Comparison of ENCODE assay signal across 8 mouse cellular contexts in genomic region chr3:28814361-28814760, GRCm38 (mm10). TPM values are rescaled to one million over a fixed set of nuclear protein-coding genes. Genes with fewer than 3 reads are reported as not detected.
DNase-seq lines count a peak whose midpoint lies in the region; ATAC-seq and TF ChIP-seq lines count a peak whose summit lies in the region.

No protein-coding gene starts in this region.

- H3K27ac ChIP-seq in kidney, postnatal 0 days, result no peak overlapping the region
- H3K27ac ChIP-seq in CH12.LX (ENCODE audit: insufficient read depth, low read depth), result no peak overlapping the region
- H3K27ac ChIP-seq in hindbrain, embryonic 15.5 days (replicated peaks), result no peak overlapping the region
- no peak overlapping the region for H3K27ac ChIP-seq in neural tube, embryonic 15.5 days (replicated peaks)

- H3K79me2 ChIP-seq in CH12.LX (replicated peaks; ENCODE audit: control insufficient read depth, extremely low read depth, insufficient read depth, poor library complexity, severe bottlenecking), result no peaks in the 10 kb centered on the region

- no peaks in the 10 kb centered on the region for H3K4me1 ChIP-seq in kidney, postnatal 0 days (replicated peaks; ENCODE audit: insufficient read depth, low read length)
- no peaks in the 10 kb centered on the region for H3K4me1 ChIP-seq in CH12.LX (ENCODE audit: control insufficient read depth in 1 of 2, insufficient read depth in 2 of 2)
- no peaks in the 10 kb centered on the region for H3K4me1 ChIP-seq in hindbrain, embryonic 15.5 days (replicated peaks)
- H3K4me1 ChIP-seq in neural tube, embryonic 15.5 days, result 0 out of 2 replicates have a peak, but pooled peaks cover 3% of the 10 kb centered on the region

- dilution Hi-C loops in CH12.LX (cut with MboI; ENCODE audit: extremely low pct_ligation_motif_present, extremely low pct_unique_long_range_greater_than_20kb, low sequenced_read_pairs), result no loop called here

- TF ChIP-seq RAD21 in CH12.LX (IDR thresholded peaks at IDR 0.05; ENCODE audit: low read depth, low read length), result peak; percentile 68

- TF ChIP-seq POLR2A in CH12.LX (IDR thresholded peaks at IDR 0.05; ENCODE audit: low read depth, low read length), result no peak

- H3K9me3 ChIP-seq in kidney, postnatal 0 days (replicated peaks; ENCODE audit: low read length), result no peaks in the 10 kb centered on the region
- no peaks in the 10 kb centered on the region for H3K9me3 ChIP-seq in CH12.LX (replicated peaks; ENCODE audit: low read length)
- H3K9me3 ChIP-seq in hindbrain, embryonic 15.5 days, result no peaks in the 10 kb centered on the region
- no peaks in the 10 kb centered on the region for H3K9me3 ChIP-seq in neural tube, embryonic 15.5 days (replicated peaks)

- 4% methylated on average over 4 of the region's 4 CpGs for WGBS in kidney, postnatal 0 days
- 11% methylated on average over 4 of the region's 4 CpGs for WGBS in hindbrain, embryonic 15.5 days
- WGBS in neural tube, embryonic 15.5 days, result 11% methylated on average over 4 of the region's 4 CpGs

- H3K27me3 ChIP-seq in kidney, postnatal 0 days (ENCODE audit: insufficient read depth, low read length), result no peaks in the 10 kb centered on the region
- no peaks in the 10 kb centered on the region for H3K27me3 ChIP-seq in CH12.LX (replicated peaks)
- no peaks in the 10 kb centered on the region for H3K27me3 ChIP-seq in hindbrain, embryonic 15.5 days
- no peaks in the 10 kb centered on the region for H3K27me3 ChIP-seq in neural tube, embryonic 15.5 days (replicated peaks)

- TF ChIP-seq CTCF in kidney, postnatal 0 days (IDR thresholded peaks at IDR 0.05; ENCODE audit: low read depth), result peak; percentile 79
- TF ChIP-seq CTCF in CH12.LX (conservative IDR thresholded peaks at IDR 0.05 in 1 of 2, IDR thresholded peaks at IDR 0.05 in 1 of 2; ENCODE audit: low read depth in 2 of 2, low read length in 2 of 2), result peak; percentile 59 to 69; a peak in 3 of 4 replicates

- H3K36me3 ChIP-seq in kidney, postnatal 0 days (ENCODE audit: insufficient read depth, low read length), result no peaks in the 10 kb centered on the region
- peaks cover 0 to 2% of the 10 kb centered on the region in 2 experiments for H3K36me3 ChIP-seq in CH12.LX (replicated peaks in 1 of 2; ENCODE audit: control insufficient read depth in 1 of 2, insufficient read depth in 1 of 2, low read length in 1 of 2)
- H3K36me3 ChIP-seq in hindbrain, embryonic 15.5 days, result 0 out of 2 replicates have a peak, but pooled peaks cover under 1% of the 10 kb centered on the region
- H3K36me3 ChIP-seq in neural tube, embryonic 15.5 days, result no peaks in the 10 kb centered on the region

- no peak overlapping the region for H3K9ac ChIP-seq in kidney, postnatal 0 days (ENCODE audit: low read depth, low read length)
- H3K9ac ChIP-seq in CH12.LX (ENCODE audit: insufficient read depth, low read depth), result no peak overlapping the region
- H3K9ac ChIP-seq in hindbrain, embryonic 15.5 days, result no peak overlapping the region
- no peak overlapping the region for H3K9ac ChIP-seq in neural tube, embryonic 15.5 days (replicated peaks)

- no peak overlapping the region for H3K4me3 ChIP-seq in kidney, postnatal 0 days (replicated peaks; ENCODE audit: low read depth, low read length)
- H3K4me3 ChIP-seq in CH12.LX (replicated peaks in 1 of 3; ENCODE audit: low read depth in 2 of 3, low read length in 2 of 3, poor library complexity in 1 of 3), result no peak overlapping the region
- H3K4me3 ChIP-seq in hindbrain, embryonic 15.5 days, result no peak overlapping the region
- no peak overlapping the region for H3K4me3 ChIP-seq in neural tube, embryonic 15.5 days (replicated peaks)

- TF ChIP-seq EP300 in CH12.LX (IDR thresholded peaks at IDR 0.05; ENCODE audit: low read length), result no peak

- DNase-seq in kidney, postnatal 0 days (ENCODE audit: low spot score), result peak; percentile 83
- DNase-seq in kidney, adult 18-20 months, result no peak
- DNase-seq in CH12.LX (ENCODE audit: extremely low read depth) (peak; percentile 79), ZHBTc4 (ENCODE audit: low read depth, low spot score) (peak; percentile 79)
- DNase-seq in adrenal gland, adult 2 months, result no peak
- no peak for DNase-seq in heart, adult 9 months (ENCODE audit: low spot score in 2 of 2)

- in situ Hi-C loops in CH12.LX (cut with MboI; ENCODE audit: low pct_ligation_motif_present, low pct_unique_long_range_greater_than_20kb, low sequenced_read_pairs), result loop anchor here (5.0 kb wide), 1 partner anchor 153 kb away; no protein-coding TSS in a partner anchor

- H3K4me2 ChIP-seq in kidney, postnatal 0 days (ENCODE audit: low read length), result no peak overlapping the region; the same call in 1 of the 2 replicates
- no peak overlapping the region for H3K4me2 ChIP-seq in CH12.LX (ENCODE audit: insufficient read depth, low read depth, poor library complexity, severe bottlenecking)
- peak overlapping the region; percentile 28; the same call in 1 of the 2 replicates for H3K4me2 ChIP-seq in hindbrain, embryonic 15.5 days
- H3K4me2 ChIP-seq in neural tube, embryonic 15.5 days, result peak overlapping the region; percentile 34

- ATAC-seq in kidney, postnatal 0 days (replicated peaks; ENCODE audit: low FRiP score, low read depth), result no peak
- no peak for ATAC-seq in hindbrain, embryonic 15.5 days (ENCODE audit: low FRiP score, low read depth)
- no peak for ATAC-seq in neural tube, embryonic 15.5 days (ENCODE audit: low FRiP score)

TF ChIP-seq in CH12.LX, 34 proteins besides CTCF, POLR2A, EP300 and RAD21:
- TF ChIP-seq CHD2 (IDR thresholded peaks at IDR 0.05; ENCODE audit: low read length) (no peak), KAT2A (IDR thresholded peaks at IDR 0.05; ENCODE audit: insufficient replicate concordance, low read length) (no peak), MYC (IDR thresholded peaks at IDR 0.05; ENCODE audit: low read depth, low read length) (peak; percentile 27; the same call in 1 of the 2 replicates), JUN (IDR thresholded peaks at IDR 0.05; ENCODE audit: insufficient read depth, low read depth, low read length) (no peak), ZNF384 (IDR thresholded peaks at IDR 0.05; ENCODE audit: low read depth, low read length) (no peak), ZC3H11A (IDR thresholded peaks at IDR 0.05; ENCODE audit: low read depth, low read length) (no peak), ETS1 (conservative IDR thresholded peaks at IDR 0.05; ENCODE audit: low read depth, low read length) (no peak), ZMIZ1 (IDR thresholded peaks at IDR 0.05; ENCODE audit: low read depth, low read length) (no peak), MAFK (IDR thresholded peaks at IDR 0.05; ENCODE audit: insufficient replicate concordance, low read length) (no peak), HCFC1 (IDR thresholded peaks at IDR 0.05; ENCODE audit: low read depth, low read length) (no peak), SMC3 (IDR thresholded peaks at IDR 0.05; ENCODE audit: low read depth, low read length) (peak; percentile 64)

RNA-seq across cellular contexts. Expression of gene Rpl22l1, which starts 9.1 kb away (rescaled TPM):
- polyA plus RNA-seq in kidney, postnatal 0 days (2015; fragmentation: Nextera tagmentation; extraction: Ambion mirVana), result 606 and 757 TPM in 2 replicates
- total RNA-seq in CH12.LX (2012; rRNA removed) (509 and 574 TPM in 2 replicates), CH12.LX (2014; rRNA removed) (1,765 and 2,102 TPM in 2 replicates)
- polyA plus RNA-seq in CH12.LX (2012; ENCODE audit: insufficient read length, low read depth), result 325 and 370 TPM in 2 replicates
- polyA plus RNA-seq in hindbrain, embryonic 15.5 days (2015; fragmentation: Nextera tagmentation; extraction: Ambion mirVana), result 225 and 253 TPM in 2 replicates
- 252 and 266 TPM in 2 replicates for polyA plus RNA-seq in neural tube, embryonic 15.5 days (2015; fragmentation: Nextera tagmentation; extraction: Ambion mirVana)
- total RNA-seq in adrenal gland, adult 2 months (2021), result 100 to 1,000 TPM in 1 of 2 experiments, 10 to 100 TPM in 1; 89.8 to 198 TPM
- polyA plus RNA-seq in adrenal gland, adult 2 months (2012; rRNA removed), result 0.65 and 1.4 TPM in 2 replicates

RNA-seq across cellular contexts. Expression of gene Eif5a2, which starts 33.3 kb away (rescaled TPM):
- polyA plus RNA-seq in kidney, postnatal 0 days (2015; fragmentation: Nextera tagmentation; extraction: Ambion mirVana), result 8.7 and 9.0 TPM in 2 replicates
- total RNA-seq in CH12.LX (2012; rRNA removed) (not detected in 2 replicates), CH12.LX (2014; rRNA removed) (not detected in 2 replicates)
- polyA plus RNA-seq in CH12.LX (2012; ENCODE audit: insufficient read length, low read depth), result not detected in 2 replicates
- 10.0 and 11.9 TPM in 2 replicates for polyA plus RNA-seq in hindbrain, embryonic 15.5 days (2015; fragmentation: Nextera tagmentation; extraction: Ambion mirVana)
- polyA plus RNA-seq in neural tube, embryonic 15.5 days (2015; fragmentation: Nextera tagmentation; extraction: Ambion mirVana), result 9.6 and 10.1 TPM in 2 replicates
- total RNA-seq in adrenal gland, adult 2 months (2021), result 1 to 10 TPM; 1.7 to 1.9 TPM
- polyA plus RNA-seq in adrenal gland, adult 2 months (2012; rRNA removed), result 0.22 and 0.23 TPM in 2 replicates

Comparison
In these comparisons a context has a peak if more than half of its experiments do, and no peak if none do; other contexts are left out.
1. DNase-seq: peak in kidney, postnatal 0 days (single experiment), CH12.LX (single experiment) and ZHBTc4 (single experiment); none in kidney, adult 18-20 months (single experiment), adrenal gland, adult 2 months (single experiment) and heart, adult 9 months (0 of 2).
2. H3K4me2 ChIP-seq: peak in hindbrain, embryonic 15.5 days (single experiment) and neural tube, embryonic 15.5 days (single experiment); none in kidney, postnatal 0 days (single experiment) and CH12.LX (single experiment).
3. RNA of gene Rpl22l1, which starts 9.1 kb away (polyA plus RNA-seq): 606 to 757 TPM in kidney, postnatal 0 days, 325 to 370 TPM in CH12.LX, 252 to 266 TPM in neural tube, embryonic 15.5 days and 225 to 253 TPM in hindbrain, embryonic 15.5 days; 0.65 to 1.4 TPM in adrenal gland, adult 2 months; every median in the first group is over 10 times any median in the second.